8 mouse cellular contexts compared by ENCODE assay signal in the genomic region with DNA sequence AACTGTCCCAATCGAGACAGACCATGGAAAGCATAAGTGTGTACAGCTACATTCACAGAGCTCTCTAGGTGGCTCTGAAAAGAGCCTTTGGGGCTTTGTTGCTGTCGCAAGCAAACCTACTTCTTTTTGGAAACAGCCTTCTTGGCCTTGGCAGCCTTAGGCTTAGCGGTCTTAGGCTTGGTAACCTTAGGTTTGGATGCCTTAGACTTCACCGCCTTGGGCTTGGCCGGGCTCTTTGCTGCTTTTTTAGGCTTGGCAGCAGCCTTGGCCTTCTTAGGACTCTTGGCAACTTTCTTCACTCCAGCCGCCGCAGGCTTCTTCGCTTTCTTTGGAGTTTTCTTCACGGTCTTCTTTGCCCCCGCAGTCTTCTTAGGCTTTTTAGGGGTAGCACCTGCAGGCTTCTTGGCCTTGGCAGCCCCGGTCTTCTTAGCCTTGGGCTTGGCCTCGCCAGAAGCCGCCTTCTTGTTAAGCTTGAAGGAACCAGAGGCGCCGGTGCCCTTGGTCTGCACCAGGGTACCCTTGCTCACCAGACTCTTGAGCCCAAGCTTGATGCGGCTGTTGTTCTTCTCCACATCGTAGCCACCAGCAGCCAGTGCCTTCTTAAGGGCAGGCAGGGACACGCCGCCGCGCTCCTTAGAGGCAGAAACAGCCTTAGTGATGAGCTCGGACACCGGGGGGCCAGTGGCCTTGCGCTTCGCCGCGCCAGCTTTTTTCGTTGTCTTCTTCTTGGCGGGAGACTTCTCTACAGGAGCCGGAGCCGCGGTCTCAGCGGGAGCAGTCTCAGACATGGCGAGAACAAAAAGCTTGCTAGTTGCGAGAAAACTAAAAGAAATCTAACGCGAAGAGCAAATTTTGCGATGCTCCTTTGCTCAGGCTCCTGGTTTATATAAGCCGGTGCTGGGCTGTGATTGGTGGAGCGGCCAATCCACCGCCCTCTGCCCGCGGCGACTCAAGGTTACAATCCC. TPM values are rescaled to one million over a fixed set of nuclear protein-coding genes. Genes with fewer than 3 reads are reported as not detected.
A peak's percentile ranks its signal among the peaks of the same experiment; 100 is the strongest.
DNase-seq lines count a peak whose midpoint lies in the region; ATAC-seq and TF ChIP-seq lines count a peak whose summit lies in the region.

Gene Hist1h1b (minus strand): TSS at position 859 of the 965 bp plus-strand sequence.

- TF ChIP-seq CTCF in Patski (IDR thresholded peaks at IDR 0.05), result no peak

- POLR2A ChIA-PET in Patski (lab: Charles Lee), result interaction anchor here (1.2 to 2.7 kb wide), 3 partner anchors 24 to 59 kb away, joined by 3 to 8 read pairs (median 3); partner anchors contain the start of genes Hist1h2ak and Hist1h2bn

- WGBS in hindbrain, embryonic 10.5 days, result under 1% methylated on average over 44 of the region's 44 CpGs

- H3K27ac ChIP-seq in hindbrain, embryonic 10.5 days, result peak within 1 kb of the TSS; percentile 97

- peaks cover 48% of the 10 kb centered on the region for H3K4me1 ChIP-seq in hindbrain, embryonic 10.5 days (replicated peaks)

- in situ Hi-C loops in Patski (cut with MboI; ENCODE audit: low pct_unique_long_range_greater_than_20kb), result loop anchor here (25.0 kb wide), 1 partner anchor 1982 kb away; the partner anchor contains the start of genes Hist1h1a, Hist1h2ab, Hist1h3a and Hist1h3b

- no peak for DNase-seq in Patski (ENCODE audit: low read depth, low spot score)
- DNase-seq in cerebellum, adult 9-10 months, result peak; percentile 83
- DNase-seq in hindbrain, embryonic 10.5 days (ENCODE audit: low spot score), result peak; percentile 85
- peak; percentile 30 to 32 for DNase-seq in left cerebral cortex, adult 8-10 months (ENCODE audit: low spot score in 2 of 2)
- DNase-seq in right cerebral cortex, postnatal 14 days, result peak; percentile 19
- peak; percentile 73 for DNase-seq in urinary bladder, postnatal 14 days (ENCODE audit: low spot score)

- no peaks in the 10 kb centered on the region for H3K9me3 ChIP-seq in hindbrain, embryonic 10.5 days

- peak; percentile 25 for ATAC-seq in Patski
- peak; percentile 66 for ATAC-seq in frontal cortex, adult (ENCODE audit: low TSS enrichment)
- peak; percentile 56 for ATAC-seq in megakaryocyte progenitor cell, adult 5-6 weeks (replicated peaks; ENCODE audit: poor library complexity)

- no peaks in the 10 kb centered on the region for H3K27me3 ChIP-seq in Patski
- H3K27me3 ChIP-seq in hindbrain, embryonic 10.5 days (ENCODE audit: insufficient read depth, poor library complexity, severe bottlenecking), result no peaks in the 10 kb centered on the region

- CTCF ChIA-PET in Patski (lab: Charles Lee), result interaction anchor here (1.1 kb wide), 1 partner anchor 47 kb away, joined by 3 read pairs; no protein-coding TSS in a partner anchor

- peak within 1 kb of the TSS; percentile 77 for H3K4me3 ChIP-seq in hindbrain, embryonic 10.5 days

- H3K36me3 ChIP-seq in hindbrain, embryonic 10.5 days, result no peaks in the 10 kb centered on the region

RNA-seq across cellular contexts. Expression of gene Hist1h1b, which starts in this region (rescaled TPM):
- polyA plus RNA-seq in Patski (2021), result 1.4 TPM
- polyA plus RNA-seq in hindbrain, embryonic 10.5 days (2016; fragmentation: Nextera tagmentation; extraction: Ambion mirVana), result 39.0 and 41.1 TPM in 2 replicates
- total RNA-seq in left cerebral cortex, adult 8-10 months (2022), result 10 to 100 TPM in 2 of 4 experiments, 1 to 10 TPM in 2; 7.2 to 11.0 (median 10.2) TPM
- total RNA-seq in megakaryocyte progenitor cell, adult 5-6 weeks (2015), result 614 and 670 TPM in 2 replicates
- total RNA-seq in megakaryocyte progenitor cell, adult 5-6 weeks (2017), result 1,549 and 1,625 TPM in 2 replicates

Comparison
In these comparisons a context has a peak if more than half of its experiments do, and no peak if none do; other contexts are left out.
1. RNA of gene Hist1h1b (total RNA-seq): 614 to 1,625 TPM in megakaryocyte progenitor cell, adult 5-6 weeks; 7.2 to 11.0 TPM in left cerebral cortex, adult 8-10 months; every median in the first group is over 10 times any median in the second.
2. RNA of gene Hist1h1b (polyA plus RNA-seq): 39.0 to 41.1 TPM in hindbrain, embryonic 10.5 days; 1.4 TPM in Patski (single experiment); every median in the first group is over 10 times any median in the second.
3. Peak in every context shown above with its lines, with median percentiles within 50 percentile points of each other: ATAC-seq.